Mouse (Mus musculus): ENCODE data around the gene Cx3cl1.

Gene Cx3cl1

GRCm38 (mm10) chr8:94771941-94772670 is at the start of gene Cx3cl1:
Cx3cl1 (plus strand) TSS chr8:94772009.
- peak; percentile 82 to 89 for DNase-seq

GRCm38 (mm10) chr8:94725998-94726397 is 45.8 kb upstream of the Cx3cl1 start:
- DNase-seq, result no peak

GRCm38 (mm10) chr8:94729301-94729700 is 42.5 kb upstream of the Cx3cl1 start:
- DNase-seq, result peak; percentile 17 to 32

GRCm38 (mm10) chr8:94733821-94734465 is 37.9 kb upstream of the Cx3cl1 start:
- DNase-seq, result no peak

GRCm38 (mm10) chr8:94734735-94735350 is 37.0 kb upstream of the Cx3cl1 start:
- DNase-seq, result no peak

- DNase-seq, result peak; percentile 21 to 34
These were observed 36.2 kb upstream of the Cx3cl1 start for GRCm38 (mm10) chr8:94735426-94736094.

GRCm38 (mm10) chr8:94739829-94740228 is 32.0 kb upstream of the Cx3cl1 start:
- DNase-seq, result no peak

- no peak for DNase-seq
These were observed 31.2 kb upstream of the Cx3cl1 start for GRCm38 (mm10) chr8:94740591-94740990.

- no peak for DNase-seq
These were observed 30.1 kb upstream of the Cx3cl1 start for GRCm38 (mm10) chr8:94741726-94742125.

- DNase-seq, result no peak
These were observed 27.3 kb upstream of the Cx3cl1 start for GRCm38 (mm10) chr8:94744484-94744883.

- no peak for DNase-seq
These were observed 26.8 kb upstream of the Cx3cl1 start for GRCm38 (mm10) chr8:94744972-94745371.

- no peak for DNase-seq
These were observed 26.2 kb upstream of the Cx3cl1 start, which contains the start of gene Ccl22 for GRCm38 (mm10) chr8:94745476-94746184. Ccl22 (plus strand) TSS chr8:94745590.

GRCm38 (mm10) chr8:94746832-94747231 is 25.0 kb upstream of the Cx3cl1 start:
- DNase-seq, result no peak

GRCm38 (mm10) chr8:94748363-94748762 is 23.4 kb upstream of the Cx3cl1 start:
- DNase-seq, result no peak

GRCm38 (mm10) chr8:94749942-94750341 is 21.9 kb upstream of the Cx3cl1 start:
- DNase-seq, result no peak

- no peak for DNase-seq
These were observed 20.6 kb upstream of the Cx3cl1 start for GRCm38 (mm10) chr8:94751023-94751849.

GRCm38 (mm10) chr8:94754006-94754405 is 17.8 kb upstream of the Cx3cl1 start:
- no peak for DNase-seq

- no peak for DNase-seq
These were observed 17.3 kb upstream of the Cx3cl1 start for GRCm38 (mm10) chr8:94754486-94754885.

GRCm38 (mm10) chr8:94767035-94767434 is 4.8 kb upstream of the Cx3cl1 start:
- DNase-seq, result no peak

GRCm38 (mm10) chr8:94770945-94771344 is 864 bp upstream of the Cx3cl1 start:
- DNase-seq, result peak; percentile 63 to 76

GRCm38 (mm10) chr8:94773048-94773447 is 1.2 kb downstream of the Cx3cl1 start:
- no peak for DNase-seq

Measured in kidney, postnatal 4 days (tissue).